Comparison of ENCODE assay signal across 8 mouse cellular contexts in genomic region chr11:103332186-103332889, GRCm38 (mm10). TPM values are rescaled to one million over a fixed set of nuclear protein-coding genes. Genes with fewer than 3 reads are reported as not detected.
DNase-seq lines count a peak whose midpoint lies in the region; ATAC-seq lines count a peak whose summit lies in the region.

No protein-coding gene starts in this region.

- no peak overlapping the region for H3K27ac ChIP-seq in hindbrain, embryonic 13.5 days

- H3K27me3 ChIP-seq in hindbrain, embryonic 13.5 days: peaks cover 44% of the 10 kb centered on the region

- H3K4me3 ChIP-seq in hindbrain, embryonic 13.5 days: peak overlapping the region; percentile 33

- peak; percentile 80 for DNase-seq in Muller cell, postnatal 12 days (ENCODE audit: inconsistent ontology term)
- peak; percentile 91 for DNase-seq in cerebellum, adult 9-11 months
- DNase-seq in frontal cortex, postnatal 14 days (ENCODE audit: low spot score in 2 of 2): peak; percentile 62 to 68
- DNase-seq in layer of hippocampus, postnatal 25 days (ENCODE audit: extremely low spot score in 1 of 2, low spot score in 1 of 2): peak; percentile 67 to 77
- DNase-seq in lung, postnatal 14 days: peak; percentile 90
- DNase-seq in retina, embryonic 14.5 days (ENCODE audit: low spot score): peak; percentile 97
- peak; percentile 84 for DNase-seq in thymus, postnatal 4 days

- peak overlapping the region; percentile 60; the same call in 1 of the 2 replicates for H3K9ac ChIP-seq in hindbrain, embryonic 13.5 days

- WGBS in hindbrain, embryonic 13.5 days: 25% methylated on average over 18 of the region's 18 CpGs

- no peaks in the 10 kb centered on the region for H3K9me3 ChIP-seq in hindbrain, embryonic 13.5 days

- peak overlapping the region; percentile 52 for H3K4me2 ChIP-seq in hindbrain, embryonic 13.5 days

- peaks cover 22% of the 10 kb centered on the region for H3K4me1 ChIP-seq in hindbrain, embryonic 13.5 days (replicated peaks)

- ATAC-seq in hindbrain, embryonic 13.5 days (ENCODE audit: low FRiP score): peak; percentile 21

- no peaks in the 10 kb centered on the region for H3K36me3 ChIP-seq in hindbrain, embryonic 13.5 days

RNA-seq across cellular contexts. Expression of gene Arhgap27, which starts 31.2 kb away (rescaled TPM):
- polyA plus RNA-seq in hindbrain, embryonic 13.5 days (2015; fragmentation: Nextera tagmentation; extraction: Ambion mirVana): 3.2 and 3.4 TPM in 2 replicates
- 1 to 10 TPM; 8.6 to 9.3 TPM for total RNA-seq in layer of hippocampus, postnatal 25 days (2021)
